ENCODE assay signal across 8 mouse cellular contexts in the genomic region with DNA sequence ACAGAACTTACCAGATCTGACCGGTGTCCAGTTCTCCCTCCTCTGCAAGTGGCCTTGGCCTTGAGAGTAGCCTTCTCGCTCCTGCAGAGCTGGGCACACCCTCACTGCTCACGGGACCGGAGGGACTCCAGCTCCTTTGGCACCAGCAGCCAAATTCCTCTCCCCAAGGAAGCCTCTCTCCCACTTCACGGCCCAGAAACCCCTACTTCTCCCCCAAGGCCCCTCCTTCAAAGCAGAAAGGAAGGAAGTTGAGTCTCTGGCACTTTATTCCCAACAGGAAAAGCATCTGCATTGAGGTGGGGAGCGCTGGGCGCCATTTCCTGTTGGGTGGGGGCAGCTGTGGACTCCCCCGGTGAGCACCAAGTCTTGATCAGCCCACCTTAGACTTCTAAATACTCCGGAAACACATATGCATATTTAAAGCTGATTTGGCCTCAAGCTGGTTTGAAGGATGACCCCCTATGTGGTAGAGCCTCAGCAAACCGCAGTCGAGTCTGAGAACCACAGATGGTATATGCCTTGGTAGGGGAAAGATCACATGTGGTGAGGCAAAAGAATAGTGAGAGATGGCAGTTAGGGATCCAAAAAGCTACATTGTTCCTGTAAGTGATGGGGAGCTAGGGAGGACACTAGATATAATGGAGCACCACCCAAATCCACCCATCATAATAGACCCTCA. TPM values are rescaled to one million over a fixed set of nuclear protein-coding genes. Genes with fewer than 3 reads are reported as not detected.
A peak's percentile ranks its signal among the peaks of the same experiment; 100 is the strongest.
DNase-seq lines count a peak whose midpoint lies in the region; ATAC-seq lines count a peak whose summit lies in the region.

A gene (minus strand): TSS at position 207 of the 679 bp plus-strand sequence.

- H3K9ac ChIP-seq in forebrain, embryonic 12.5 days, result no peak within 1 kb of the TSS
- peak within 1 kb of the TSS; percentile 24; the same call in 1 of the 2 replicates for H3K9ac ChIP-seq in kidney, embryonic 16.5 days (replicated peaks; ENCODE audit: low read length)

- H3K36me3 ChIP-seq in forebrain, embryonic 12.5 days (replicated peaks), result peaks cover 20% of the 10 kb centered on the region
- peaks cover 18% of the 10 kb centered on the region for H3K36me3 ChIP-seq in kidney, embryonic 16.5 days (ENCODE audit: insufficient read depth, low read length)
- peaks cover 25% of the 10 kb centered on the region for H3K36me3 ChIP-seq in midbrain, embryonic 10.5 days

- peak; percentile 37 for DNase-seq in thymus, postnatal 0 days (ENCODE audit: low spot score)
- no peak for DNase-seq in thymus, postnatal 4 days
- no peak for DNase-seq in midbrain, embryonic 10.5 days (ENCODE audit: low spot score)
- DNase-seq in gastrocnemius, postnatal 36 days, result no peak
- no peak for DNase-seq in gastrocnemius, postnatal 4 days (ENCODE audit: low spot score in 2 of 2)

- peaks cover 20% of the 10 kb centered on the region for H3K27me3 ChIP-seq in forebrain, embryonic 12.5 days
- H3K27me3 ChIP-seq in kidney, embryonic 16.5 days (ENCODE audit: insufficient read depth, low read length), result no peaks in the 10 kb centered on the region
- H3K27me3 ChIP-seq in midbrain, embryonic 10.5 days (ENCODE audit: low read depth, poor library complexity, severe bottlenecking), result peaks cover 19% of the 10 kb centered on the region

- no peaks in the 10 kb centered on the region for H3K9me3 ChIP-seq in forebrain, embryonic 12.5 days
- no peaks in the 10 kb centered on the region for H3K9me3 ChIP-seq in kidney, embryonic 16.5 days (ENCODE audit: low read length)
- H3K9me3 ChIP-seq in midbrain, embryonic 10.5 days (replicated peaks), result no peaks in the 10 kb centered on the region

- no peak for ATAC-seq in forebrain, embryonic 12.5 days (ENCODE audit: low FRiP score)
- ATAC-seq in kidney, embryonic 16.5 days (ENCODE audit: low FRiP score, low TSS enrichment), result no peak
- no peak for ATAC-seq in erythroid progenitor cell, adult 5-6 weeks (replicated peaks; ENCODE audit: low FRiP score, poor library complexity, severe bottlenecking)

- H3K4me1 ChIP-seq in forebrain, embryonic 12.5 days, result peaks cover 19% of the 10 kb centered on the region
- peaks cover 19% of the 10 kb centered on the region for H3K4me1 ChIP-seq in kidney, embryonic 16.5 days (ENCODE audit: insufficient read depth, low read length)
- peaks cover 23% of the 10 kb centered on the region for H3K4me1 ChIP-seq in midbrain, embryonic 10.5 days

- peak within 1 kb of the TSS; percentile 98 for H3K4me2 ChIP-seq in forebrain, embryonic 12.5 days
- peak within 1 kb of the TSS; percentile 97 for H3K4me2 ChIP-seq in kidney, embryonic 16.5 days (replicated peaks; ENCODE audit: low read depth, low read length)

- H3K4me3 ChIP-seq in forebrain, embryonic 12.5 days (replicated peaks), result peak within 1 kb of the TSS; percentile 86
- H3K4me3 ChIP-seq in kidney, embryonic 16.5 days (ENCODE audit: low read length), result peak within 1 kb of the TSS; percentile 97
- H3K4me3 ChIP-seq in midbrain, embryonic 10.5 days, result peak within 1 kb of the TSS; percentile 90

- no peak within 1 kb of the TSS for H3K27ac ChIP-seq in forebrain, embryonic 12.5 days
- peak within 1 kb of the TSS; percentile 66 for H3K27ac ChIP-seq in kidney, embryonic 16.5 days (ENCODE audit: low read length)
- H3K27ac ChIP-seq in midbrain, embryonic 10.5 days (replicated peaks), result peak within 1 kb of the TSS; percentile 84

- 74% methylated on average over 11 of the region's 11 CpGs for WGBS in forebrain, embryonic 12.5 days
- 56% methylated on average over 11 of the region's 11 CpGs for WGBS in kidney, embryonic 16.5 days
- WGBS in midbrain, embryonic 10.5 days, result 65% methylated on average over 11 of the region's 11 CpGs

- intact Hi-C loops in gastrocnemius, postnatal 36 days (cut with DNase I), result no loop called here

RNA-seq across cellular contexts. Expression of the gene that starts here (rescaled TPM):
- 4.0 and 5.1 TPM in 2 replicates for polyA plus RNA-seq in thymus, postnatal 0 days (2015; fragmentation: Nextera tagmentation; extraction: Ambion mirVana)
- 10.4 and 11.2 TPM in 2 replicates for polyA plus RNA-seq in forebrain, embryonic 12.5 days (2016; fragmentation: Nextera tagmentation; extraction: Ambion mirVana)
- polyA plus RNA-seq in kidney, embryonic 16.5 days (2015; fragmentation: Nextera tagmentation; extraction: Ambion mirVana), result 29.5 and 32.1 TPM in 2 replicates
- 10.2 and 11.4 TPM in 2 replicates for polyA plus RNA-seq in midbrain, embryonic 10.5 days (2016; fragmentation: Nextera tagmentation; extraction: Ambion mirVana)
- 1 to 10 TPM; 1.5 to 2.6 TPM for total RNA-seq in gastrocnemius, postnatal 36 days (2021)
- total RNA-seq in gastrocnemius, postnatal 4 days (2021), result 1 to 10 TPM; 8.1 to 8.7 TPM
- total RNA-seq in erythroid progenitor cell, adult 5-6 weeks (2015; ENCODE audit: low replicate concordance), result 3.2 TPM in 1 of 2 replicates, not detected in the other
- total RNA-seq in erythroid progenitor cell, adult 5-6 weeks (2017; ENCODE audit: low replicate concordance), result 8.5 and 18.6 TPM in 2 replicates
